Mouse (Mus musculus) forebrain, embryonic 11.5 days (tissue): ENCODE measurements around the gene Abcb1a. TPM values are rescaled to one million over a fixed set of nuclear protein-coding genes. Genes with fewer than 3 reads are reported as not detected.

ENCODE experiments used
- ATAC-seq: fragments of 200-750 bp; cut with Nextera tagmentation; replicated peaks from 2 replicates; pipeline ENCODE4 v1.8.0; 2017; ENCODE audit warnings: moderate TSS enrichment; ENCODE audit not compliant: low FRiP score
- DNase-seq: peaks from one replicate; pipeline ENCODE4 v3.0.0-alpha.2; 2017; ENCODE audit warnings: low spot score
- H3K27ac ChIP-seq: fragments of 300-500 bp; sonication (generic); 2 replicates; pipeline ENCODE4 v1.5.1; 2014; ENCODE audit warnings: low read depth, low read length
- H3K27me3 ChIP-seq: fragments of 300-500 bp; sonication (generic); 2 replicates; pipeline ENCODE4 v1.6.1; 2014; ENCODE audit warnings: mild to moderate bottlenecking, low read length, mixed read lengths; ENCODE audit not compliant: control insufficient read depth, insufficient read depth
- H3K36me3 ChIP-seq: fragments of 300-500 bp; sonication (generic); 2 replicates; pipeline ENCODE4 v1.6.1; 2014; ENCODE audit warnings: mild to moderate bottlenecking, low read length, moderate library complexity, mixed read lengths; ENCODE audit not compliant: control insufficient read depth, insufficient read depth
- H3K4me1 ChIP-seq: fragments of 300-500 bp; sonication (generic); replicated peaks from 2 replicates; pipeline ENCODE4 v1.6.1; 2014; ENCODE audit warnings: low read length, mixed read lengths; ENCODE audit not compliant: control insufficient read depth, insufficient read depth
- H3K4me2 ChIP-seq: fragments of 300-500 bp; sonication (generic); 2 replicates; pipeline ENCODE4 v1.6.1; 2014; ENCODE audit warnings: low read depth, mild to moderate bottlenecking, low read length, moderate library complexity, mixed read lengths; ENCODE audit not compliant: severe bottlenecking
- H3K4me3 ChIP-seq: fragments of 300-500 bp; sonication (generic); 2 replicates; pipeline ENCODE4 v1.5.1; 2014; ENCODE audit warnings: low read depth, low read length
- H3K9ac ChIP-seq: fragments of 300-500 bp; sonication (generic); 2 replicates; pipeline ENCODE4 v1.6.1; 2014; ENCODE audit warnings: low read length
- H3K9me3 ChIP-seq: fragments of 300-500 bp; sonication (generic); 2 replicates; pipeline ENCODE4 v1.6.1; 2016; ENCODE audit warnings: low read length, mixed read lengths; ENCODE audit not compliant: control insufficient read depth
- WGBS: fragments of 180-500 bp; shearing (Covaris S2); extraction: QIAGEN DNeasy Blood & Tissue Kit; methylation state at CpG from one replicate; pipeline ENCODE4 v1.1.7; 2014; 5-methylcytosine and 5-hydroxymethylcytosine counted together
- polyA plus RNA-seq: library from polyadenylated mRNA; unstranded; fragments of >200 nt; fragmentation: Nextera tagmentation; extraction: Ambion mirVana; gene quantifications from 2 replicates; pipeline ENCODE4 v1.2.1, GENCODE M21; 2014

The Abcb1a gene
- polyA plus RNA-seq, 1 experiment from 2014 or later: 0.68 TPM

DNA sequence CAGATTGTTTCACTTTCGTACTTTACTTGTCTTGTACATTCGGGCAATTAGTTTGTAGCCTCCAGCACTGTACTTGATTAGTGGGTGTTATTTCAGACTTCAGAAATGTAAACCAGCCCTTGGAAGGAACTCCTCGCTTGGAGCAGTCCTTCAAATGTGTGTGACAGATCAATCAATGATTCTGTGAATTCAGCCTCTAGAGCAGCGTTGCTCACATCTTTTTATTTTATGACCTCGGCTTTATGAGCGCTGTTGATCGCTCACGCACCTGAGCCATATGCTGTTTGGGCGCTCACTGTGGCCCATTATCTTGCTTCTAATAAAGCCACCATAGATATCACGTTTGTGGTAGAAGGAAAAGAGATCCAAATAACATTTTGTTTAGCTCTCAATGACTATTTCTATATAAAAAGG, 868 bp downstream of the Abcb1a start:
- peak; percentile 12; the same call in 1 of the 2 replicates for ATAC-seq
- H3K9ac ChIP-seq: no peak overlapping the region

DNA sequence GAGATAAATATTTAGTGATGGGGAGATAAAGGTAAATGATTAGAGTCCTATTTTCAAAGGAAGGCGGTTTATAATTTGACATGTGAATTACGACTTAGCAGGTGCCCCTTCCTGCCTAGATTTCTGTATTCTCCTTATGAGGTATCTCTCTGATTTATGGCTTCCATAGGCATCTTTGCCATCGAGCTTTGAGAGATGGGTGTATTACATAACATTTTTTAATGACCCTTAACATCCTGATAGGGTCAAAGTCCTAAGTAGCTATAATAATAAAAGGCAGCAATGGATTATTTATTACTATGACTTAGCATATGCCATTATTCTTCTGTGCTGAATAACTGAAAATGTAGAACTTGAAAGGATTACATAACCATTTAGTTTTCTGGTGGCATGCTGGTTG, 4.8 kb downstream of the Abcb1a start:
- no peak overlapping the region for H3K27ac ChIP-seq
- H3K9me3 ChIP-seq: no peaks in the 10 kb centered on the region
- H3K9ac ChIP-seq: no peak overlapping the region
- no peaks in the 10 kb centered on the region for H3K4me1 ChIP-seq
- H3K4me3 ChIP-seq: no peak overlapping the region
- ATAC-seq (no peak), DNase-seq (no peak)
- no peaks in the 10 kb centered on the region for H3K36me3 ChIP-seq
- H3K27me3 ChIP-seq: no peaks in the 10 kb centered on the region
- 77% methylated on average over 3 of the region's 3 CpGs for WGBS
- no peak overlapping the region for H3K4me2 ChIP-seq

More for the DNA sequence above, 868 bp downstream of the Abcb1a start:
- Histone ChIP-seq H3K4me3 (peak overlapping the region; percentile 41), H3K27me3 (no peaks in the 10 kb centered on the region), H3K9me3 (no peaks in the 10 kb centered on the region), H3K4me2 (peak overlapping the region; percentile 81; the same call in 1 of the 2 replicates), H3K36me3 (no peaks in the 10 kb centered on the region), H3K27ac (no peak overlapping the region), H3K4me1 (no peaks in the 10 kb centered on the region)
- no peak for DNase-seq
- 80% methylated on average over 10 of the region's 10 CpGs for WGBS

DNA sequence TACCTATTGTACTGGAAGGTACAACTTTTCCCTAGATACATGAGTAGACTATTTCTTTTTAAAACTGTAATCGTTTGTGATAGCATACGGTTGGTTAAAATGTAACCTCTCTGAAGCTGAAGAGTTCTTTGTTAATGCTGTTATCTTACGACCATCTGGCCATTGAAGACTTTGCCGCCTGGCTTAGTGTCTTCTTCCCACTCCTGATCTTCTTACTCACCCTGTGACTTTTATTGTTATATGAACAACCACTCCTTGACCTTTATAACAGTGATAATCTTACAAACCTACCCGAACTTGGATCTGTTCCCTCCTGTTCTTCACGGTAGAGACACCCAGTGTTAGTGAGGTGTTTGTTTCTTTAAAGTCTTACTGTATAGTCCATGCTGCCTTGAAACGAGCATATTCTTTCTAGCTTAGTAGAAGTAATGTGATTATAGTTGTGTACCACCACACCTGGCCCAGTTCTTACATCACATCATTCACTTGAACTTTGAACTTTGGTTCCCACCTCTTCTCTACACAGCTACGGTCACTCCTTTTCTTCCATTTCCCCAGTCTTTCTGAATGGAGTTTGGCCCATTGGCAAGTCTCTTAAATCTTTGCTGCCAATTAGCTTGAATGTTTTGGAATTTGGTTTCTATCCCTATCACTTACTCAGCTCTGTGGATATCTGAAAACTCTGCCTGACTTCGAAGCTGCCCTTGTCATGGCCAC, 8.0 kb downstream of the Abcb1a start:
- H3K27ac ChIP-seq: no peak overlapping the region
- no peaks in the 10 kb centered on the region for H3K27me3 ChIP-seq
- DNase-seq (no peak), ATAC-seq (no peak)
- no peak overlapping the region for H3K4me2 ChIP-seq
- H3K4me3 ChIP-seq: no peak overlapping the region
- H3K9me3 ChIP-seq: no peaks in the 10 kb centered on the region
- no peak overlapping the region for H3K9ac ChIP-seq
- no peaks in the 10 kb centered on the region for H3K36me3 ChIP-seq
- H3K4me1 ChIP-seq: no peaks in the 10 kb centered on the region
- WGBS: 83% methylated on average over 9 of the region's 9 CpGs

DNA sequence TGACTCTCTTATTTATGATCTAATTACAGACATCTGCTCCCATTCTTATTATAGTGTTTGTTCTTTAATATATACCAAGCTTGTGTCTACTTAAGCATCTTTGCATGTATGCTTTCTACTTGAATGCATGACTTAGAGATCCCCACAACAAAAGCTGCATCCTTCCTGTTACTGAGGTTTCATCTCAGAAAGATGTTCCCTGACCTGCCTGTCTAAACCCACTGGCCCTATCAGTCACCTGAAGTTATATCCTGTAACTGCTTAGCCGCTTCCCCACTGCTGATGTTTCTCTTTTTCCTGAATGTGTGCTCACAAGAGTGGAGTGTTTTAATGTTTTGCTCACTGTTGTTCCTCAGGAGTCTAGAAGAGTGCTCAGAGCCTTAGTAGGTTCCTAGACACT, 9.7 kb downstream of the Abcb1a start:
- Histone ChIP-seq H3K4me2 (no peak overlapping the region), H3K27ac (no peak overlapping the region), H3K9me3 (no peaks in the 10 kb centered on the region), H3K36me3 (no peaks in the 10 kb centered on the region), H3K4me1 (no peaks in the 10 kb centered on the region), H3K9ac (no peak overlapping the region), H3K27me3 (no peaks in the 10 kb centered on the region), H3K4me3 (no peak overlapping the region)
- DNase-seq (no peak), ATAC-seq (no peak)
- 85% methylated on average over 1 of the region's 1 CpGs for WGBS

DNA sequence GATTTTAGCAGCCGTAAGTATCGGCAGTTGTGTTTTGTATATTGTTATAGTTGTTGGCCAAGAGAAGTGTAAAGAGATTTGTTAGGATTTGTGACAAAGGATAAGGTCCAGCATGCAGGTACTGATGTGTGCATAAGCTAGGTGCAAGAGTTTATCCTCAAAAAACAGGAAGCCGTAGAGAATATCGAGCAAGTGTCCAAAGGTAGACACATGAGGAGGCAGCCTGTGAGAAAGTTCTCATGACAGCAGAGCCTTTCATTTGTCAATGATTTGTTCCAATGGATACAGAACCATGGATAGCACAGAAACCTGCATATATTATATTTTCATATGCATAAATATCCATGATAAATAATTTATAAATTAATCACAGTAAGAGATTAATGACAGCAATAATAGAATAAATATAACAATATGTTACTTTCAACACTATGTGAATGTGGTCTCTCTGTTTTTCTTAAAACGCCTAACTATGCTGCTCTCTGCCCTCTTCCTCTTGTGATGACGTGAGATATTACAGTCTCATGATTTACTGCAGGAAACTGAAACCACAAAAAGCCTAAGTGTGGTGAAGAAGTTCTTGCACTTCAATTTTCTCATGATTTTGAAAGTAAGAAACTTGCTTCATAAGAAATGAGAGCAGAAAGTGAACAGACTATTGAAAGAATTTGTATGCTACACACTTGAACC, 15.5 kb downstream of the Abcb1a start:
- H3K36me3 ChIP-seq: no peaks in the 10 kb centered on the region
- no peak overlapping the region for H3K4me3 ChIP-seq
- H3K27ac ChIP-seq: no peak overlapping the region
- no peaks in the 10 kb centered on the region for H3K4me1 ChIP-seq
- WGBS: 89% methylated on average over 6 of the region's 6 CpGs
- H3K9me3 ChIP-seq: no peaks in the 10 kb centered on the region
- no peak overlapping the region for H3K4me2 ChIP-seq
- H3K9ac ChIP-seq: no peak overlapping the region
- DNase-seq (no peak), ATAC-seq (no peak)
- no peaks in the 10 kb centered on the region for H3K27me3 ChIP-seq

DNA sequence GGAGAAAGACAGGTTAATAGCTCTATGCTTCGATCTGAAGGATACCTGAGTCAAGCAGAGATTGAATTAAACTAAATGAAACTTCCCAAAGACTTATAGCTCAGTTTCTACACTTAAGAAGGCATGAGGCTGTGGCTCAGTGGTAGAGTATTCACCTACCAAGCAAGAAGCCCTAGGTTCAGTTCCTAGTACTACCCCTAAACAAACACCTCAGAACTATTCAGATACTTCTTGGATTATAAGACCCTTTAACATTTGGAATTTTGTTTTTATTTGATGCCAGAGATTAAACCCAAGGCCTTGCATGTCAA, 16.0 kb downstream of the Abcb1a start:
- Histone ChIP-seq H3K4me3 (no peak overlapping the region), H3K4me1 (no peaks in the 10 kb centered on the region), H3K27me3 (no peaks in the 10 kb centered on the region), H3K9ac (no peak overlapping the region), H3K36me3 (no peaks in the 10 kb centered on the region), H3K27ac (no peak overlapping the region), H3K4me2 (no peak overlapping the region), H3K9me3 (no peaks in the 10 kb centered on the region)
- WGBS: 87% methylated on average over 1 of the region's 1 CpGs
- ATAC-seq: no peak
- DNase-seq: no peak

DNA sequence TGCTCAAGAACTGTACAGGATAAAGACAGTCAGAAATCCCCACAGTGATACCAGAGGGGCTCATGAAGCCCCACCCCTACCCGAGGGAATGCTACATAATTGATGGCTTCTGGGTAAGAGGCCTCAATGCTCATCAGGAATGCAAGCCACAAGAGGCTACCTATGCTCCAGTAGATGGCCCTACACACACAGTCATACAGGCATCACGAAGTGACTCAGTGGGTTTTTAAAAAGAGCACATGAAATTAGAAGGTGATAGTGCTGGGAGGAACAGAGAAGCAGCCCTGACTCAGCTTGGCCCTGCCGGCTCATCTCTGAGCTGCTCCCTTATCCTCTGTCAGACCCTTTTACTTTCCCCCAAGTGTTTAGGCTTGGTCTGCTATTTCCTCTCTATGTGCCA, 21.3 kb downstream of the Abcb1a start:
- no peak for ATAC-seq
- WGBS: 64% methylated on average over 3 of the region's 3 CpGs
- no peaks in the 10 kb centered on the region for H3K4me1 ChIP-seq
- no peak overlapping the region for H3K9ac ChIP-seq
- no peaks in the 10 kb centered on the region for H3K36me3 ChIP-seq
- no peak for DNase-seq
- H3K9me3 ChIP-seq: no peaks in the 10 kb centered on the region
- no peak overlapping the region for H3K4me3 ChIP-seq
- no peaks in the 10 kb centered on the region for H3K27me3 ChIP-seq
- no peak overlapping the region for H3K4me2 ChIP-seq
- H3K27ac ChIP-seq: no peak overlapping the region

DNA sequence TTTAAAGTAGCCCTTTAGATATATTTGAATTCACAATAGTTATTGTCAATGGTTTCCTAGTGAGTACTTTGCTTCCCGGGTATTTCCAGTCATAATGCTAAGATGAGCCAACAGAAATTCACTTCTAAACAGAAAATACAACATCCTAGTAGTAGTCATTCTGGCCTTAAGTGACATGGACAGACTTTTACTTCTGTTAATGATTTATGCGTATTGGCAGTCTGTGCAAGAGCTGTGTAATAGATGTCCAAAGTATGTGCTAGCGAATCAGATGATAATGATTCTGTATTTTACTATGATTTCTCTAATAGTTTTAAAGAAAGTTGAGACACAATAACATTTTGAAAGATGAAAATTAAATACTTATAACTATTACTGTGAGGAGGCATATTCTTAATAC, 23.8 kb downstream of the Abcb1a start:
- 90% methylated on average over 3 of the region's 3 CpGs for WGBS

DNA sequence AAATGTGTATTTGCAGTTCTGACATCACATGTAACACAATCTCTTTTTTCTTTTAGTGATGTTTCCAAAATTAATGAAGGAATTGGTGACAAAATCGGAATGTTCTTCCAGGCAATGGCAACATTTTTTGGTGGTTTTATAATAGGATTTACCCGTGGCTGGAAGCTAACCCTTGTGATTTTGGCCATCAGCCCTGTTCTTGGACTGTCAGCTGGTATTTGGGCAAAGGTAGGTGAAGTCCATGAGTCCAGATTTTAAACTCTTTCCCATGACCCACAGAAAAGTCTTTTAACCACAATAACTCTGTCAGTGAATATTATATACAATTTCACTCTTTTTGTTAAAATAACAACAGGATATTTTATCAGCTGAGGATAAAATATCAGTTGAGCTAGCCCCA, 26.2 kb downstream of the Abcb1a start:
- 89% methylated on average over 2 of the region's 2 CpGs for WGBS
- no peak overlapping the region for H3K9ac ChIP-seq
- no peak overlapping the region for H3K27ac ChIP-seq
- no peak overlapping the region for H3K4me3 ChIP-seq
- DNase-seq (no peak), ATAC-seq (no peak)
- H3K9me3 ChIP-seq: no peaks in the 10 kb centered on the region
- H3K27me3 ChIP-seq: no peaks in the 10 kb centered on the region
- H3K36me3 ChIP-seq: no peaks in the 10 kb centered on the region
- no peaks in the 10 kb centered on the region for H3K4me1 ChIP-seq
- H3K4me2 ChIP-seq: no peak overlapping the region

More for the DNA sequence above, 23.8 kb downstream of the Abcb1a start:
- no peaks in the 10 kb centered on the region for H3K27me3 ChIP-seq
- no peaks in the 10 kb centered on the region for H3K9me3 ChIP-seq
- no peaks in the 10 kb centered on the region for H3K36me3 ChIP-seq
- no peak for ATAC-seq
- no peaks in the 10 kb centered on the region for H3K4me1 ChIP-seq
- DNase-seq: no peak
- no peak overlapping the region for H3K4me2 ChIP-seq
- H3K4me3 ChIP-seq: no peak overlapping the region
- H3K9ac ChIP-seq: no peak overlapping the region
- no peak overlapping the region for H3K27ac ChIP-seq
